Mouse (Mus musculus): ENCODE measurements at regions not wholly inside any gene's neighbourhood (a gene's known extent, or its start where the extent isn't known, plus 50 kb on each side); places are given as distances from the start of the nearest gene placed in this dataset.

- TF ChIP-seq CTCF (IDR thresholded peaks at IDR 0.05 in 2 of 3, conservative IDR thresholded peaks at IDR 0.05 in 1 of 3; ENCODE audit: control insufficient read depth in 1 of 3, insufficient read depth in 1 of 3, low read depth in 2 of 3, low read length in 3 of 3, poor library complexity in 1 of 3, severe bottlenecking in 1 of 3) (no peak), POLR2A (IDR thresholded peaks at IDR 0.05; ENCODE audit: control insufficient read depth in 1 of 2, insufficient read depth in 1 of 2, low read depth in 1 of 2, low read length in 2 of 2, poor library complexity in 1 of 2) (no peak), HCFC1 (IDR thresholded peaks at IDR 0.05; ENCODE audit: low read depth, low read length) (no peak), TCF12 (IDR thresholded peaks at IDR 0.05; ENCODE audit: low read depth, low read length) (no peak), UBTF (IDR thresholded peaks at IDR 0.05; ENCODE audit: borderline replicate concordance, insufficient read depth, low read depth, low read length) (no peak), ZNF384 (IDR thresholded peaks at IDR 0.05; ENCODE audit: low read depth, low read length) (no peak), MAFK (IDR thresholded peaks at IDR 0.05; ENCODE audit: borderline replicate concordance, low read depth, low read length) (no peak)
Observed at GRCm38 (mm10) chr4:95137413-95138143, 85.6 kb upstream of the Jun start.
